Mouse (Mus musculus) T-helper 1 cell (primary cell): ENCODE measurements at regions not wholly inside any gene's neighbourhood (a gene's known extent, or its start where the extent isn't known, plus 50 kb on each side); places are given as distances from the start of the nearest gene placed in this dataset.
"Not testable (repeated sequence)": the region's sequence is repeated elsewhere in the genome, so short reads cannot be mapped to it uniquely, and the experiment has no call there.

Source experiments
- in situ Hi-C: fragments of 300-600 bp; cut with MboI, MseI; formaldehyde crosslinking; loops from one replicate; pipeline ENCODE4 v1.15.1; 2025; ENCODE audit warnings: high pct_unique_total_duplicates

DNA sequence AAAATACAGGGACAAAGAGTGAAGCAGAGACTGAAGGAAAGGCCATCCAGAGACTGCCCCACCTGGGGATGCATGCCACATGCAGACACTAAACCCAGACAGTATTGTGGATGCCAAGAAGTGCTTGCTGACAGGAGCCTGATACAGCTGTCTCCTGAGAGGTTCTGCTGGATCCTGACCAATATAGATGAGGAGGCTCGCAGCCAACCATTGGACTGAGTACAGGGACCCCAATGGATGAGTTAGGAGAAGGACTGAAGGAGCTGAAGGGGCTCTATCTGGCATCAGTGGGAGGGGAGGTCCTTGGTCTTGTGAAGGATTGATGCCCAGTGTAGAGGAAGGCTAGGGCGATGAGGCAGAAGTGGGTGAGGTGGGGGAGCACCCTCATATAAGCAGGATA lies 514.4 kb downstream of the Gja1 start:
- in situ Hi-C loops: not testable (repeated sequence)

DNA sequence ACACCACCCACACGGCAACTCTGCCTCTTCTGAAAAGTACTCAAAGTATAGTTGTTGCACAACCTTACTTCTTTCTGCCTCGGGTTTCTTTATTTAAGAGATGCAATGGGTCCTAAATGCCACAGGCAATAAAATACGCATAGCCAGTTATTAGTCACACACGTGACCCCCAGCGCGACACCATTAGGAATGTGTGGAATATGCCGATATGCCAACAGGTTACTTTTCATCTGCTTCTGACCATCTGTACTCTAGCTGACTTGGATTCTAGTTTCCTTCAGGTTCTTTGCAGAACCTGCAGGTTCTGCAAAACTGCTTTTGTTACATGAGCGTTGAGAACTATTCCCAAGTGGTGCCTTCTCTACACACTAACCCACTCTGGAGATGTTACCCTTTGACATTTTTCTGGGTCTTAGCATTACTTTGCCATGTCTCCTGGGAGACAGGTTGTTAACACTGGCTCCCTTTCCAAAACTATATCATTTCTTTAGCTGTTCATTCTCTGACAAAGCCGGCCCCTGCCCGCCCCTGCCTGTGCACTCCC lies 515.6 kb downstream of the Gja1 start:
- in situ Hi-C loops: no loop called here

DNA sequence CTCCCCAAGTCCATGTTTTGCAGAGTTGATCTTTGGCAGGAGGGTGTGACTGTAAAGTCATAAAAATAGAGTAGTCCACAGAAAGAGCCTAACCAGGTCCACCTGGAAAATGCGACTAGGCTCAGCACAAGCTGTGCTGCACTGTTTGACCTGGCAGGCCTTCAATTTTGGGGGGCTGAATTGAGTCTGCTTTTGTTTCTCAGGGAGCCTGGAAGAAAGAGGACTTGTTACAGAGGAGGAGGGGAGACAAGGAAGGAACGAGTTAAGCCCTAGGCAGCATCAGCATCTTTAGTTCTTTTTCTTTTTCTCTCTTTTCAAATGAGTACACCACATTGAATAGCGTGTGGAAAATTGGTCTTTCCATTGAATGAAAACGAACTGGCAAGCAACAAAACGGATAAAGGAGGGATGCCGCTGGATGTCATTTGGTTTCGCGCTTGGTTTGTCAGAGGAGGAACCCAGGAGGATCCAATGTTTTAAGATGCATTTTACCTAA lies 516.1 kb downstream of the Gja1 start:
- in situ Hi-C loops: no loop called here

DNA sequence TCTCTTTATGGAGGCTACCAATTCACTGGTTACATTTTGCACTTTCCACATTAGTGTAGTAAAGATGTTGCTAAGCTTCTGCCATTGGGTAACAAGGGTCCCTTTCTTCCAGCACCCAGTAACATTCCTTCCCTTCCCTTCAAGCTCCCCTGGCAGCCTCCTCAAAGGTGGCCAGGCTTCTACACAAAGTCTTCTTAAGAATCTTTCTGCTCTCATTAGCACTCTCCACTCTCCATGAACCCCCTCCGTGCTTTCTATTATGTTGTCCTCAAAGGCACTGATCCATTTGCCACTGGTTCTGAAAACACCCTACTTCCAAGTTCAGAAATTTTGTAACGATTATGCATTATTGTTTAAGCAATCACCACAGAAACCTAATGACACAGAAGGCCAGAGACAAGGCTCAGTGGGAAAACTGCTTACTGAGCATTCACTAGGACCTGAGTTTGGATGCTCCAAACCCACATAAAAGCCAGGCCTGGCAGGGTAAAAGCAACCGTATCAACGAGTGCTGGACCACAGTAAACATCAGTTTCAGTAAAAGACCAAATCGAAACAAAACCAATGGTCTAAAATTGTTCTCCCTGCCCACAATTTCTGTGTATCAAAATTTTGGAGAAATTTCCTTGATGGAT lies 522.6 kb downstream of the Gja1 start:
- in situ Hi-C loops: no loop called here

DNA sequence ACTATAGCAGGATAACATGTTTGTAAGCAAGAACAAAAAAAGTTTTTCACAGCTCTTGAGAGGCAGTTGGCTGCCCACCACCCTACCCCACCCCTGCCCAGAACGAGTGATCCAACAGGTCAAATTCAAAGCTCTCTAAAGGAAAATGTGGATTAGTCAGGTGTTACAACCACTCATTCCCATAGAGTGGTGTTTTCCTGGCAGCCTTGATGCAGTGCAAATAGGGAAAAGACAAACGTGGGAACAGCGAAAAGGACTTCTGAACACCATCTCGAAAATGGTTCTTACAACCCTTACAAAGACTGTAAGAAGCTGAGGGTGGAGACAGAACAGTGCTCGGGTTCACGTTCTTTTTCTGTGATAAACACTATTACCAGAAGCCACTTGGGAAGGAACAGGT lies 523.8 kb downstream of the Gja1 start:
- in situ Hi-C loops: no loop called here

DNA sequence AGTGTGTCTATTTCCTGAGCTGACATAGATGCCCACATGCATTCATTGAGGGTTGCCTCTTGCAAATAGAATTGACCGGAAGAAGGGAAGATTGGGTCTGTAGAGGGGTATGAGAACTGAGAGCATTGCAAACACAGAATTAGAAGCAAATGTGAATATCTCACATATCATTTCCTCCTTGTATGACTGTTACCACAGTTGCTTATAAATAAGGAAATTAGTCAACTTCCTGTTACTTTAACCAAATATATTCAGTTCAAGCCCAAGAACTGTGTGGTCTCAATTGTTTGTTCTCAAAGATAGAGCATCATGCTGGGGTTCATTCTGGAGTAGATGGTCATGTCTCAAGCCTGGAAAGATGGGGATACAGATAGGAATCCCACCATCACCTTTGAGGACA lies 535.6 kb downstream of the Gja1 start:
- in situ Hi-C loops: no loop called here

DNA sequence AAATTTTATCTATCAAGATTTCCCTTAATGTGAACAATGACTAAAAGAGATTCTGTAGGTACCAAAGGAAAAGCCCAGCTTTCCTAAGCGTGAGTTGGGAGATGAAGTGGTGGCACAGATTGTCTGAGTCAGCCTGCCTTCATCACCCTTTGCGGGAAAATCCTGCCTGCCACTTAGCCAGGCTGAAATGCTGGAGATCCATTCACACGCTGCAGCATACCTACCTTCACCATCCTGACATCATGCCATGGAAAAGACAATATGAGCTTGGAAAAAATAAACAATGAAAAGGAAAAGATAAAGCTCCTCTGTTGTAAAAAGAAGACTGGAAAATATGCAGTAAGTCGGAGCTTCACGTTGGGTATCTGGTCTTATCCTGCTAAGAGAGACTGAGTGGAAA lies 537.0 kb downstream of the Gja1 start:
- in situ Hi-C loops: no loop called here

DNA sequence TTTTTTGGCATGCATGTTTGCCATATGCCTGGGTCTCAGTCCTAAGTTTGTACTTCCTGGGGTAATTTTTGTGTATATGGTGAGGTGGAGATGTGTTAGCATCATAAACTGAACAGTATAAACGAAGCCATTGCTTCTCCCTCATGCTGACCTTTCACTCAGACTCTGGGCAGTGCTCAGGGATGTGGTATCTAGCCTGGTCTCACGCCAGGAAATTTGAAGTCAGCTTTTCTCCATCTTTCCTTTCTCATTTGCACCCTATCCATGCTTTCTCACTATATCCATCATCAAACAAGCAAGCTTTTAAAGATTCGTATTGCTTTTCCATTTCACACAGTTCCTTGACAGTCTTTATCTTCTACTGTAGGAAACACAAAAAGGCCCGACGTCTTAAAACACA lies 541.3 kb downstream of the Gja1 start:
- in situ Hi-C loops: no loop called here

DNA sequence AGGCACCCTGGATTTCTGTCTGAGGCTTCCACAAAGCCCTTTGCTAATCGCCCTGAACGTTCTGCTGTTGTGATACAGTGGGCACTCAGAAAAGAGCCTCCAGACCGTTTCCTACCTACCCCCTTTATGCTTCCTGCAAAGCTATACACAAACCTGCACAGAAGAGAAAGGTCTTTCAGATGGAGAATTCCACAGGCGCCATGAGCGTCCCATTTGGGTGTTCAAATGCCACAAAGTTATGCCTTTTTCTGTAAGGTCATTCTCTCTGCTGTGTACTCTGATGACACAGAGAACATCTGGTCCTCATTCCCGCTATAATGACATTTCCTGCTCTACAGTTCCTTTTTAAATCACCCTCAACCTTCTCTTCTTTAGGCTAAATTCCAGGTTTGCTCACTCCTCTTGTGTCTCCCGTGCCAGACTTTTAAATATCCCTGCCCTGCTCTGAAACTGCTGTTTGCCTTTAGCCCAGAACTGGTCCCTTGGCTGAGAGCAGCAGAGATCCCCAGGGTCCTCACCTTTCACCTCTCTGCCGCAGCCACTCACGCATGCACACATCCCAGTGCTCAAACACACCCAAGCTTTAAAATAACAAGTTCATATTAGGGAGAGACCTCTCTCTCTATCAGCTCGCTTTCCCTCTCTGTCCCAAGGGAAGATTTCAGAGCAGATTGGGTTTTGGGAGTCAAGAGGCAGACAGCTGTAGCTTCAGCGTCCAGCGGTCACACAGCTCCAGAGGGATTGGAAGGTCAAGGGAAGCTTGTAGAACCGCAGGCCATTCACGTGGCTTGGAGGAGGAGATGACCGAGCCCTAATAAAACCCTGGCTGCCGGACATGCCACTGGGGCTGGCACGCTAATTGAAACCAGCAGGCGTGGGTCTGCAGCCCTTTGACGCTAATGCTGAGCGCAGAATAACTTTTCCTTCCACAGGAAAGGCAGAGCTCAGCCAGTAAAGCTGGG lies 543.9 kb downstream of the Gja1 start:
- in situ Hi-C loops: no loop called here

DNA sequence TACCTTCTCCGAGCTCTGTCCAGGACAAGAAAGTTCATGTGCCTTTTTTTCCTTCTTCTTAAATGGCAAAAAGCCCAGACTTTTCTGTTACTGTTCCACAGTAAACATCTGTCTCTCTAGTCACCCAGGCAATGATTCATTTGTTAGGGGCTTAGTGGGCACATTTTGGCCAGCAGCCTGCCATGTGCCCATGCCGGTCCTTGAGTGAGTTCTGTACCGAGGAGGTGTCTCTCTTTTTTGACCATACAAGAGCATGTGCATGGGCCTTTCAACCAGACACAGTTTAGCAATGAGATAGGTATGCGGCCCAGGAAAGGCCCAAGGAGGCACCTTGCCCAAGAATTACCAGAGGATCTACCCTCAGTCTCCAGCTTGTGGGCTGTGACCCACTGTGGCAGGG lies 551.0 kb upstream of the Hsf2 start:
- in situ Hi-C loops: no loop called here

DNA sequence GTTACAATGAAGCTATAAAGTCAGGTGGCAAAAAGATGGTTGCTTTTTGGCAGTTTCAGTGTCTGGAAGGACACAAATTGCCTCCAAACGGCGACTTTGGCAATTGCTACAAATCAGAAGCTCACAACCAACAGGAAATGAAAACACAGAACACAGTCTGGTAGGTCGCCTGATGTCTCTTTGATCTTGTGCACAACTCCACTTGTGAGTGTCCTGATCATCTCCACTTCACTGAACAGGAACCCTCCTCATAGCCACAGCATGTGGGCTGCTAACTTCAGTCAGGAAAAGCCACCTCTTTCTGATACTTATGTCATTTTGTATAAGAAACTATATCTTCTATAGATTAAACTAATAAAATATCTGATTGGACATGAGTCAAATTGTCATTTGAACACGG lies 544.2 kb upstream of the Hsf2 start:
- in situ Hi-C loops: no loop called here

DNA sequence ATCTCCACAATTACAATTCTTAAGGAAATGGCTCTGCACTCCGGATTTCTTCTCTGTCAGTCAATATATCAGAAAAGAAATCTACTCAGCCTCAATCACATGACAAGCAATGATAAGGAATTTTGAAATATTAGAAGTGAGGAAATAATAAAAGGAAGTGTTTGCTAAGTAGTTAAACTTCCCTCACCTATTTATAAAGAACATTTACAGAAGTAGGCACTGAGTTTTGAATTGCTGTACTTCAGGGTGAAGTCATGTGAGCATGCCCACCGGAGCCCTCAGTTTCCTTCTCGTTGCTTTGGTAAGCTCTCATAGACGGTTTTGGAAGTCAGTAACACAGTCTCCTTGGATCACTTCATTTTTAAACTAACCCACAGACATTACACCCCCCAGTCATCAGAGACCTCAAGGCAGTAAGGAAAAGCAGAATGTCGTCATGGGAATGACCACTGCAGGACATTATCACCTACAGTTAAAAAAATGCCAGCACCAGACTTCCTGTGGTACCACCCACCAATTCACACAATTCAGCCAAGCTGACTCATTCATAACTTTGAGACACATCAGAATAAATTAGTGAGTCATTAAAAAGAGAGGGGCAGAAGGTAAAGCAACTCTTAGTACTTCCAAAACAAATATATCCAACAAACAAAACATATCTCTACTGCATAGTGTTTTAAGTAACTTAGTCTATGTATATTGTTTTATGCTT lies 541.6 kb upstream of the Hsf2 start:
- in situ Hi-C loops: no loop called here

DNA sequence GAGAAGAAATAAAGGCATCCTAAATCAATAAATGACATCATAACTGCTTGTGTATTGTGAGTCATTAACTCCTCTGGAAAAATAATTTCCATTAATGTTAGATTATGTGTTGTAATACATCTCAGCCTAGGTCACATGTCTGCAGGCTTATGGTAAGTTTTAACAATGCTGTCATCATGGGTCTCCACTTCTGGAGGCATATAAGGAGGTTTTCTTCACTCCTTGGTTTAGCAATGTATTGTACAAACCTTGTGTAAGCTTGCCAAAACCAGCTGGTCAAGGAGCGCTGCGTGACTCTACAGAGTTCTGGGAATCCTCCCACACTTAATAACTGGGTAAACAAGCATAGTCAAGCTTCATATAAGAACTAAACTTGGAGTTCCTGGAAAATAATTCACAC lies 529.5 kb upstream of the Hsf2 start:
- in situ Hi-C loops: no loop called here

DNA sequence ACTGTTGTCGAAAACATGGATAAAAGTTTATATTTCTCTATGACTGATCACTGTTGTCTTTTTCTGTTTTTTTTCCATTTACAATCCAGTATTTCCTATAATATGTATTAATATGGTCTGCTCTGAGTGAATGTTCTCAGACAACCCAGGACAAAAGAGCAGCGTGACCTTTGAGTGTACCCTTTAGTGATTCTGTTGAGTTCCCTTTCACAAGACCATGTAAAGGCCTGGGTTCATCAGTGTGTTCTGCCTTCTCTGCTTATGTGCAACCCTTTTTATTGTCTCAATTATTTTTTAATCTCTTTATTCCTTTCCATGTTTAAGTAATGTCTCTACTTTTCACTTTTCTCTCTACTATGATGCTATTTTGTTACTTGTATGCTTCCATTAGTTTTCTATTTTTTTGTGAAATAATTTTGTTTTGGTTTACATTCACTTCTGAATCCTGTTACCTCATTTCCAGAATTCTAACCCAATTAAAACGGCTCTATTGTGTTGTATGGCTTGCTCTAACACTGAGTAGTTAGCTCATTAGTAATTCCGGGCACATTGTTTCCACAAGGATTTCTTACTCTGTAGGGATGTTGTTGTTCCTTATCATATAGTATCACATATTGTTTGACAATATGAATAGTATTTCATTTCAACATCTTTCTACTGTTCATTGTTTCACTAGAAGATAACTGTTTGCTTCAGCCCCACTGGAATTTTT lies 523.9 kb upstream of the Hsf2 start:
- in situ Hi-C loops: no loop called here

DNA sequence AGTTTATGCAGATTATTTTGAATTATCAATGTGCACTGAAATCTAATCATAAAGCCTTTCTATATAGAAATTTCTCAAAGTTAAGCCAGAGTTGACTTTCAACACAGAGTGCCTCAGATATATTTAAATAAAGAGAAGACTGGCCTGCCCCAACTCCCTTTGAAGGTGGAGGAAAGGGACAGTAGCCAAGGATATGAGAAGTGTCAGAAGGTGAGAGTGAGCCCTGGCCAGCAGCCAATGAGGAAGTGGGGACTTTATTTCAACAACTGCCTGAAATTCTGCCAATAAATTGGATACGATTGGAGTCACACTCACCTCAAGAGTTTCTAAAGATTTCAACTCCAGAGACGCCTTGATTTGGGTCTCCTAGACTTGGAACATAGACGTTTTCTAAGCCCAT lies 523.0 kb upstream of the Hsf2 start:
- in situ Hi-C loops: no loop called here

DNA sequence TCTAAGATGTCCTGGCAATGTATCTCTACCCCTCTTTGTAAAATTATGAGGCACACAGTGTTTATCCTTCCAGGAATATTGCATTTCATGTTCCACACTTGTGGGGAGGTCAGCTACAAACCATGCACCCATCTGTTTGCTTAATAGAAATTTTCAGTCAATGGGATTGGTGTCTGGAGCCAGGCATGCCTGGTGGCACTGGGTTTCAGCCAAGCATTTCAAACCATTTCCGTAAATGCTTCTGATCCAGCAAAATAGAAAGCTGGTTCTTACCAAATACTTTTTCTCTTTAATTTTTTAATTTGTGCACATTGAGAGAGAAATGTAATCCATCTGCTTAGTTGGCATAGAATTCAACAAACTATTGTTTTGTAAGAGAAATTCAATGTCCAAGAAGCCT lies 517.3 kb upstream of the Hsf2 start:
- in situ Hi-C loops: no loop called here

DNA sequence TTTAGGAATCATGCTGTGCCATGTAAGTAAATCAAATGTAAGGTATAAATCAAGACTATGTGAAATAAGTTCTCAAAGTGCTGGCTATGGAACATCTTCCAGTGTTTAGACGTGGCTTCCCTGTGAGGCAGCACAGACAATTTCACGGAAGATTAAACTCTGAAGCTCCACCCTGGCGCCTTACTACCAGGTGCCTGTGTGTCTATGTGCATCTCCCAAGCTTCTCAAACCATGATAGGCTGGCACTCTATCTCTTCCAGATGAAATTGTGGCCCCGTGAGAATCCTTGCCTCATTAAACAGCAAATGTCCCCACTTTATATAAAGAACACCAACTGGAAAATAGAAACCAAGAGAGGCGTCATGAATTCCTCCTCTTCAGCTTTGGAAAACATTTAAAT lies 511.4 kb upstream of the Hsf2 start:
- in situ Hi-C loops: no loop called here

DNA sequence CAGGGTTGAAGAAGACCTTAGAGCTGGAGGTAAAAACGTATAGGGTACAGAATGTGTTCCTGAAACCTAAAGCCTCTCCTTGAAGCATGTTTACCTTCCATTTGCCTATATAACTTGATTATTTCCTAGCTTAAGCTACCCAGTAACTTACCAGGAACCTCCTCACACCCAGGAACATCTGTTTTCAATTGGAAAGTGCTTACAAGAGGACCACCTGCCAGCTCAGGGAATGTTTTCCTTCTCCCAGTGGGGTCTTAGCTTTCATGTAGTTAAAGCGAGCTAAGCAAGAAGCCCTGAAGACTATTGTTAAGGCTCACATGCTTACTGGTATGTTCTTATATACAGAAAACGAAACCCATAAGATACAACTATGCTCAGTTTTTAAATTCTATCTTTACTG lies 506.6 kb upstream of the Hsf2 start:
- in situ Hi-C loops: no loop called here

DNA sequence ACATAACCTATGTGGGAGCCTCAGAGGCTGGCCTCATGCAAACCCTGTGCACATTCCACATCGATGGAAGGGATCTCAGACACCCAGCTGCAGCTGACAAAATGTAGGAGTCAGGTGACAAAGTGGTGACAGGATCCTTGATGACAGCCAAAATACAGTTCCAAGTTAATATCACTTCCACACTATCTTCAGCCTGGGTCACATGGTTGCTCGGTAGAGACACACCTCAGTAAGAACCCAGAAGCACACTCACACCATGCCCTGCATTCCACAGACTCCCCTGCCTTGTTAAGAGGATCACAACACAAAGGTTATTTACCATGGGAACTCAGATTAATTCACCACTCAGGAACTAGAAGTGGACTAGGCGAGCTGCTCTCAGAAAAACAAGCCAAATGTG lies 505.4 kb upstream of the Hsf2 start:
- in situ Hi-C loops: no loop called here

DNA sequence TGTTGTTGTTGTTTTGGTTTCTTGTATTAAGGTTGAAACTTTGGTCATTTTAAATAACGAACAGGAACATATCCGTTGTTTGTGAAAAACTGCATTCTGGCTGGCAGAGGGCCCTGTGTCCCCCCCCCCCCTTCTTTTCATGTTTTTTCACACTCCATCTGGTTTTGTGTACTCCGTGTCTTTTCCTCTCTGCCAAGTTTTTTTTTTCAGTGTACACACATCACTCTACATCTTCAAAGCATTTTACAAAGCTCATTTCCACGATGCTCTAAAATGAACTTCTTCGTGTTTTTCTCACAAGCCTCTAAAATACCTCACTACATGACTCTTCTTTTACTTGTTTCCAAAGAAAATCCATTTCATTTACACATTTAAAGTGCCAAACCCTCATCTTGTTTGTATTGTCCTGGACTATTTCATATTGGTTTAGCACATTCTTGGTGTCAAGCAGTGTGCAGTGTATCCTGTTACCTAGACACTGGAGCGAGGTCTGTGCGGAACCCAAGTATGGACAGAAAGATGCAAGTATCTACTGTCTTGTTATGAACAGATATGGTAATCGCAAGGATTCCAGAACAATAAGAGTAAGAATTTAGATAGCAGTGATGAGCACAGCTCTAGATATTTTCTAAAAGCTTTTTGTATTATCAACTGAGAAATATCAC lies 503.5 kb upstream of the Hsf2 start:
- in situ Hi-C loops: no loop called here

DNA sequence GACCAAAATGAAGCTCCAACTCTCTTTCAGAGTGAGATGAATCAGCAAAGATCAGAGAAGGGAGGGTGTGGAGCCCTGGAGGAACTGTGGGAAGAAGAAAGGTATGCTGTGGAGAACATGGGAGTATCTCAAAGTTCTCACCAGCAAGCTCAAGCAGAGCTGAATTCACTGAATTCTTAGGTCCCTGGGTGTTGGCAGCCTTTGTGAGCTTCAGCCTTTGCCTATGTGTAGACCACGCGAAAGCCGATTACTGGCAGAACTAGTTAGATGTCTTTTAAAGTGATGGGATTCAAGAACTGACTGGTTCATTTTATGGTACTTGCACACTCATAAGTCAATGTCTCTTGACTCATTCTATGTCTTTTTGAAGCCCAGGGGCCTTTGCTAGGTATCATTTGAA lies 491.2 kb upstream of the Hsf2 start:
- in situ Hi-C loops: no loop called here
